Mouse (Mus musculus) liver, embryonic 12.5 days (tissue): ENCODE measurements around the gene Prickle2. TPM values are rescaled to one million over a fixed set of nuclear protein-coding genes. Genes with fewer than 3 reads are reported as not detected.

ENCODE experiments used
- ATAC-seq: fragments of 200-750 bp; cut with Nextera tagmentation; 2 replicates; pipeline ENCODE4 v1.8.0; 2017; ENCODE audit warnings: moderate number of reproducible peaks, mild to moderate bottlenecking, moderate library complexity
- H3K27ac ChIP-seq: fragments of 300-500 bp; sonication (generic); 2 replicates; pipeline ENCODE4 v1.5.1; 2016; ENCODE audit warnings: mild to moderate bottlenecking
- H3K27me3 ChIP-seq: fragments of 300-500 bp; sonication (generic); replicated peaks from 2 replicates; pipeline ENCODE4 v1.6.1; 2016; ENCODE audit warnings: mild to moderate bottlenecking, moderate library complexity
- H3K36me3 ChIP-seq: fragments of 300-500 bp; sonication (generic); 2 replicates; pipeline ENCODE4 v1.6.1; 2016; ENCODE audit warnings: mild to moderate bottlenecking, moderate library complexity
- H3K4me1 ChIP-seq: fragments of 300-500 bp; sonication (generic); 2 replicates; pipeline ENCODE4 v1.6.1; 2016
- H3K4me2 ChIP-seq: fragments of 300-500 bp; sonication (generic); 2 replicates; pipeline ENCODE4 v1.6.1; 2016; ENCODE audit warnings: mild to moderate bottlenecking, moderate library complexity
- H3K4me3 ChIP-seq: fragments of 300-500 bp; sonication (generic); 2 replicates; pipeline ENCODE4 v1.5.1; 2016; ENCODE audit warnings: mild to moderate bottlenecking, moderate library complexity
- H3K9ac ChIP-seq: fragments of 300-500 bp; sonication (generic); 2 replicates; pipeline ENCODE4 v1.6.1; 2016; ENCODE audit warnings: mild to moderate bottlenecking, moderate library complexity
- H3K9me3 ChIP-seq: fragments of 300-500 bp; sonication (generic); replicated peaks from 2 replicates; pipeline ENCODE4 v1.6.1; 2016; ENCODE audit warnings: mild to moderate bottlenecking, moderate library complexity
- WGBS: fragments of 180-500 bp; shearing (Covaris S2); methylation state at CpG from one replicate; pipeline ENCODE4 v1.1.7; 2016; ENCODE audit not compliant: insufficient replicate concordance; 5-methylcytosine and 5-hydroxymethylcytosine counted together
- polyA plus RNA-seq: library from polyadenylated mRNA; unstranded; fragments of >200 nt; fragmentation: Nextera tagmentation; extraction: Ambion mirVana; gene quantifications from 2 replicates; pipeline ENCODE4 v1.2.1, GENCODE M21; 2016

Gene Prickle2
- polyA plus RNA-seq, 1 experiment from 2014 or later = 0.56 TPM

DNA sequence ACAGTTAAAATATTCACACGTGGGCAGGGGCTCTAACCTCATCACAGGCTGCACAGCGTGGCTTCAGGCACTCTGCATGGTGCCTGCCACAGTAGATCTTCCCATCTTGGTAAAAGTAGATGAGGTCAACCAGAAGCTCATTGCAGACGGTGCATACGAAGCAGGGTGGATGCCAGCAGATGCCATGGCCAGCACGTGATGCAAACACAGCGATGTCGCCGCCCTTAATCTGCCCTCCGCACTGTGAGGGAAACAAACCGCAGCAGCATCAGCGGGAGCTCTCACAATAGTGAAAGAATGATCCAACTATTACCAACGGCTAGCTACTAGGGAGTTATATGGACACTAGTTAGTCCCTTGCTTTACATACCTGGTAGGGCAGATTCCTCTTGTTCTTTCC lies 285.8 kb downstream of the Prickle2 start:
- Histone ChIP-seq H3K4me2 (no peak overlapping the region), H3K4me3 (no peak overlapping the region), H3K4me1 (no peaks in the 10 kb centered on the region), H3K36me3 (no peaks in the 10 kb centered on the region), H3K9me3 (no peaks in the 10 kb centered on the region), H3K9ac (no peak overlapping the region), H3K27ac (no peak overlapping the region), H3K27me3 (no peaks in the 10 kb centered on the region)
- WGBS = 81% methylated on average over 12 of the region's 12 CpGs
- ATAC-seq = no peak

DNA sequence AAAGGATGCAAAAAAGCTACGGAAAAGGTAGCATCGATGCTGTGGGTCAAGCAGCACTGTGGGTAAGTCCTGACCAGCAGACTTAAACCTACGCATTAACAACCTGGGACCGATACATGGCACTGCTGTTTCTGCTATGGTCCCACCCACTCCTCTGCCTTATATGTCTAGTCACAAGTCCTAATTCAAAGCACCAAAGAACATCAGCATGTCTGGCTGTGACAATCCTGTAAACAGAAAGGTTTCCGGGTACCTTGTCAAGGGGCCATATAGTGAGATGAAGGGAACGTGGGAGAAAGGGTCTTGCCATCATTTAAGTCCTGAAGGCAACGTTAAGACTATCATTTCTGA lies 290.6 kb downstream of the Prickle2 start:
- H3K4me2 ChIP-seq = no peak overlapping the region
- ATAC-seq = no peak
- no peaks in the 10 kb centered on the region for H3K27me3 ChIP-seq
- H3K4me3 ChIP-seq = no peak overlapping the region
- H3K9ac ChIP-seq = no peak overlapping the region
- H3K9me3 ChIP-seq = no peaks in the 10 kb centered on the region
- WGBS = 71% methylated on average over 7 of the region's 7 CpGs
- H3K36me3 ChIP-seq = no peaks in the 10 kb centered on the region
- no peak overlapping the region for H3K27ac ChIP-seq
- no peaks in the 10 kb centered on the region for H3K4me1 ChIP-seq

DNA sequence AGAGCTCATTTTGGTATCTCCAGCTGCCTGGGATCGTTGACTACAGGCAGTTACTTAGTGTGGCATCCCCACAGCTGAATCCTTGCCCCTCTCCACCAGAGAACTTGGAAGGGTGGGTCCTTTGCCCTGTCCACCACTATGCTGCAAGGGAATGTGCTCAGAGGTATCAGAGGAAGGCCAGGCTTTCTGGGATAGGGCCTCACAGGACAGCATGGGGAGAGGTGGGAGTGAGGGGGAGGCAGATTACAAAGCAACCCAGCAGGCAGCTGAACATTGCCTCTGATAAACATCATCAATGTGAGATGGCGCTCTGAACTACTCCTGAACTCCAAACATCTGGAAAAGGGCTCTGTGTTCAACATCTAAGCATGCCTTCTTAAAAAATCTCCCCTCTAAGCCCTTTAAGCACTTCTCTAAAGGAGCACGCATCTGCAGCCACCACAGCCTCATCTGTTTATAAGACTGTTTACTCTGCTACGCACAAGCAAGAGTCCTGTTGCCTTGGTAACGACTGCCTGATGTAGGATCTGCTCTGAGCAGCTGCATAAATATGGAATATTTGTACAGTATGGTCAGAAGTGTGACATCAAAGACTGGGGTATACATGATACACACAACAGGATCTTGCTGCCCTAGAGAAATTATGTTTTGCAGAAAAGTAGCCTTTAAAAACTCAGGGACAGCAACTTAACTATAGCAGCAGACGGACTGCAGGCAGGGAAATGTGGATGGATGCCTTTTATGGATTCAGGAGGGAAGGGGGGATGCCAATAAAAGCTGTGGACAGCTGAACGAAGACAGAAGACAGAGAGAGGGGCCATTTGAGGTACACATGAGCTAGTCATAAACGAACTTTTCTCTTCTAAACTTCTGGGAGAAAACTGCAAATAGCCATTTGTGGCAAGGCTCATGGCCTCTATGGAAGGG lies 291.2 kb downstream of the Prickle2 start:
- Histone ChIP-seq H3K36me3 (no peaks in the 10 kb centered on the region), H3K4me3 (no peak overlapping the region), H3K9me3 (no peaks in the 10 kb centered on the region), H3K27me3 (no peaks in the 10 kb centered on the region), H3K4me2 (no peak overlapping the region), H3K9ac (no peak overlapping the region), H3K4me1 (no peaks in the 10 kb centered on the region), H3K27ac (no peak overlapping the region)
- no peak for ATAC-seq
- WGBS = 55% methylated on average over 8 of the region's 8 CpGs

DNA sequence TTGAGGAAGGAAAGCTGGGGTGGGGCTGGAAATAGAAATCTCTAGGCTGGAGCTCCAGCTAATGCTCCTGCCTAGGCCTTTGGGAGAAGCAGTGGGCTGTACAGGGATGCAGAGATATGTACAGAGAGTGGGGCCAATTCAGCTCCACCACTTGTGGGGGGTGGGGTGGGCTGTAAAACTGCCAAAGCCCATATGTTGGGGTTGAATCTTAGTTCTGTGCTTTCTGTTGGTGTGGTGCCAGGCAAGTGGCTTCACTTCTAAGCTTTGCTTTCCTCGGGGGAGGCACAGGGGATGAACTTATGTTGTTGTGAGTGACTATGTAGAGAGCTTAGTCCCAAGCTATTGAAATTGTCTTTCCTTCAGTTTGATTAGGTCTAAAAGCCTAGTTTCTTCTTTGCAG lies 292.0 kb downstream of the Prickle2 start:
- no peak overlapping the region for H3K9ac ChIP-seq
- no peak overlapping the region for H3K4me2 ChIP-seq
- no peaks in the 10 kb centered on the region for H3K36me3 ChIP-seq
- H3K4me3 ChIP-seq = no peak overlapping the region
- H3K4me1 ChIP-seq = no peaks in the 10 kb centered on the region
- no peaks in the 10 kb centered on the region for H3K9me3 ChIP-seq
- WGBS = 57% methylated on average over 1 of the region's 1 CpGs
- no peak for ATAC-seq
- H3K27me3 ChIP-seq = no peaks in the 10 kb centered on the region
- no peak overlapping the region for H3K27ac ChIP-seq

DNA sequence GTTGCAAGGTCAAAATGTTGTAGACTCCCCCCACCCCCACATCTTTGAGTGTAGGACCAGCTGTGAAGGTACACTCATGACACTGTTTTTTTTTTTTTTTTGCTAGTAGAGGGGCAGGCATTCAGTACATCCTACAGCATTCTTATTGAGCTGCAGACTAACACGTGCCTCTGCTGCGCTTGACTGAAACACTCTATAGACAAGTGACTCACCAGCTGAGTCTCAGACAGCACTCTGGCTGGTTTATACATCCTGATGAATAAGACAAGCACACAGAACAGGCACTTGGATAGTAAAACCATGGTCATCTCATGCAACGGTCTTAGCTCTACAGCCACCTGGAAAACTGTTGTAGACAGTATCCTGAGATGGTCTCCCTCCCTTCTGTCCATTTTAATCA lies 296.2 kb downstream of the Prickle2 start:
- 80% methylated on average over 3 of the region's 3 CpGs for WGBS
- Histone ChIP-seq H3K27me3 (no peaks in the 10 kb centered on the region), H3K4me1 (no peaks in the 10 kb centered on the region), H3K9me3 (no peaks in the 10 kb centered on the region), H3K27ac (no peak overlapping the region), H3K9ac (no peak overlapping the region), H3K36me3 (no peaks in the 10 kb centered on the region), H3K4me3 (no peak overlapping the region), H3K4me2 (no peak overlapping the region)
- no peak for ATAC-seq

GRCm38 (mm10) chr6:92407259-92407658 lies 298.7 kb downstream of the Prickle2 start:
- H3K9ac ChIP-seq = no peak overlapping the region
- 54% methylated on average over 5 of the region's 5 CpGs for WGBS

GRCm38 (mm10) chr6:92405571-92405970 lies 300.4 kb downstream of the Prickle2 start:
- Histone ChIP-seq H3K4me3 (no peak overlapping the region), H3K9me3 (no peaks in the 10 kb centered on the region), H3K27me3 (no peaks in the 10 kb centered on the region), H3K27ac (no peak overlapping the region), H3K4me1 (no peaks in the 10 kb centered on the region), H3K36me3 (no peaks in the 10 kb centered on the region), H3K4me2 (no peak overlapping the region), H3K9ac (no peak overlapping the region)
- WGBS = 57% methylated on average over 8 of the region's 8 CpGs
- ATAC-seq = no peak

More at GRCm38 (mm10) chr6:92407259-92407658, 298.7 kb downstream of the Prickle2 start:
- no peaks in the 10 kb centered on the region for H3K27me3 ChIP-seq
- H3K36me3 ChIP-seq = no peaks in the 10 kb centered on the region
- no peak overlapping the region for H3K27ac ChIP-seq
- no peaks in the 10 kb centered on the region for H3K4me1 ChIP-seq
- ATAC-seq = no peak
- no peaks in the 10 kb centered on the region for H3K9me3 ChIP-seq
- H3K4me3 ChIP-seq = no peak overlapping the region
- no peak overlapping the region for H3K4me2 ChIP-seq

DNA sequence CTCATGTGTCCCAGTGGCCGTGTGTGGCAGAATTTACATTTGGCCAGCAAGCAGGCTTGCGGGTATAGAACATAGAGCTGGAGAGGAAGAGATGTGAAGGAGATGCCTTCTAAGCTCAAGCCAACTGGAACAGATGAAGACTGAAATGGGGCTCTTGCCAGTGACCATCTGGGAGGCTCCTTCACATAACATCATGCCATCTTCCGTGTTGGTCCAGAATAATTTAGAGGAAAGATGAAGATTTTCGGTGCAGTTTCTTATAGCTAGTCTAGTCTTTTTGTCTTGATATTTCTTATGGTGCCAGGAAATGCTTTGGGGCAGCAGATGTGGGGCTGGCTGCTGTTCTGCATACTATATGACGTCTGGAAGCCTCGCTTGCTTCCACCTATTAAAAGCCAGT lies 308.1 kb downstream of the Prickle2 start:
- Histone ChIP-seq H3K9me3 (no peaks in the 10 kb centered on the region), H3K4me2 (no peak overlapping the region), H3K27ac (no peak overlapping the region), H3K36me3 (no peaks in the 10 kb centered on the region), H3K9ac (no peak overlapping the region), H3K27me3 (no peaks in the 10 kb centered on the region), H3K4me3 (no peak overlapping the region), H3K4me1 (no peaks in the 10 kb centered on the region)
- 66% methylated on average over 6 of the region's 6 CpGs for WGBS
- ATAC-seq = no peak

DNA sequence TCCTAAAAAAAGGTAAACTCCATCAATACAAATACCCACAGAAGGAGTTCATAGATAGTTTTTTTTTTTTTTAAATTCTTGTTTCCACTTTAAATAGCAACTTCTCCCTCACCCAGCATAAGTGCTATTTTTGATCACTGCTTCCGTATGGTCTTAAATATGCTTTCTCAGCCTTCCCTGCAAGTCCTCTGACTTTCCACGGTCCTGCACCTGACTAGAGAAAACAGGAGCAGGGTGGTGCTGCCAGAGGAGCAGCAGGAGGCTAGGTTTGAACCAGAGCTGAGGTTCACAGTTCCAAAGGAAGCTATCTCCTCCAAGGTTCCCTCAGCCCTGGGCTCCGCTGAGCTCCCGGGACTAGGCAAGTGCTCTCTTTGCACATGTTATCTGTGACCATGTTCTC lies 310.4 kb downstream of the Prickle2 start:
- no peak for ATAC-seq
- H3K9me3 ChIP-seq = no peaks in the 10 kb centered on the region
- H3K4me2 ChIP-seq = no peak overlapping the region
- H3K27ac ChIP-seq = no peak overlapping the region
- H3K9ac ChIP-seq = no peak overlapping the region
- H3K4me1 ChIP-seq = no peaks in the 10 kb centered on the region
- no peak overlapping the region for H3K4me3 ChIP-seq
- WGBS = 53% methylated on average over 4 of the region's 4 CpGs
- no peaks in the 10 kb centered on the region for H3K27me3 ChIP-seq
- no peaks in the 10 kb centered on the region for H3K36me3 ChIP-seq

DNA sequence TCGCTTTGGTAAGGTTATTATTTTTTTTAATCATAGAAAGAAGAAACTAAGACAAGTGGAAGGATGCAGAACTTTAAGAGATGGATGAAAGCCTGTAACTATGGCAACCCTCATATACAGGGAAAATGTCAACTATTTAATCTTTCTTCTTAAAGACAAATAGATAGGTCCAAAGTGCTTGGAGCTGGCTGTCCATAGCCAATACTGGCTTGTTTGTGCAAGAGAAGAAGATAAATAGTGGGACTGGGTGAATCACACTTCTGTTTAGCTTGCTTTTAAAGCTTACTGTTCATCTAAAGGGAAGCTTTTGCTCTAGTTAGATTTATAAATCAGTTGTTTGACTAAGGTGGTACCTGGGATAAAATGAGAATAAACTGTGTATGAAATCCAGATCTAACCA lies 310.8 kb downstream of the Prickle2 start:
- Histone ChIP-seq H3K4me2 (no peak overlapping the region), H3K27ac (no peak overlapping the region), H3K9me3 (no peaks in the 10 kb centered on the region), H3K9ac (no peak overlapping the region), H3K4me3 (no peak overlapping the region), H3K27me3 (no peaks in the 10 kb centered on the region), H3K36me3 (no peaks in the 10 kb centered on the region), H3K4me1 (no peaks in the 10 kb centered on the region)
- ATAC-seq = no peak
- 41% methylated on average over 1 of the region's 1 CpGs for WGBS

GRCm38 (mm10) chr6:92394628-92395027 lies 311.3 kb downstream of the Prickle2 start:
- no peaks in the 10 kb centered on the region for H3K4me1 ChIP-seq
- H3K27me3 ChIP-seq = no peaks in the 10 kb centered on the region
- no peak overlapping the region for H3K27ac ChIP-seq
- no peak overlapping the region for H3K9ac ChIP-seq
- WGBS = 62% methylated on average over 5 of the region's 5 CpGs
- ATAC-seq = no peak
- no peak overlapping the region for H3K4me2 ChIP-seq
- no peaks in the 10 kb centered on the region for H3K36me3 ChIP-seq
- H3K4me3 ChIP-seq = no peak overlapping the region
- no peaks in the 10 kb centered on the region for H3K9me3 ChIP-seq

DNA sequence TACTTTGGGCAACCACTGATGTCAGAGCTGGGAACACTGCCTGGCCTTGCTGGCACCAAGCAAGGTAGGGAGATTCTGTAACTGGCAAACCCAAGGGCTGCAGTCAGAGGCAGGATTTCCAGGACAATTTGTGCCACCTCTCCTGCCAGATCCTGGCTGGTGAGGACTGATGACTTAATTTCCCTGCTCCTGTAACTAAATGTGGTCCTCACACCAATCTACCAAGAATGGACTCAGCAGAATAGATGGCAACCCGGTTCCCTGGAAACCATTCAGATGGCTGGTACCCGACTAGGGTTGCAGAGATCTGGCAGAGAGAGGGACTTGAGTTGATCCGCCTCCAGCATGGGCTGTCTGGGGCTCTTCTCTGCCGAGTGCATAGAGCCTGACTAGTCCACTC lies 315.6 kb downstream of the Prickle2 start:
- H3K27ac ChIP-seq = no peak overlapping the region
- H3K27me3 ChIP-seq = no peaks in the 10 kb centered on the region
- no peak overlapping the region for H3K4me3 ChIP-seq
- ATAC-seq = no peak
- WGBS = 65% methylated on average over 4 of the region's 4 CpGs
- no peaks in the 10 kb centered on the region for H3K4me1 ChIP-seq
- no peak overlapping the region for H3K9ac ChIP-seq
- H3K36me3 ChIP-seq = no peaks in the 10 kb centered on the region
- no peaks in the 10 kb centered on the region for H3K9me3 ChIP-seq
- no peak overlapping the region for H3K4me2 ChIP-seq

- Histone ChIP-seq H3K4me2 (no peak overlapping the region), H3K4me1 (no peaks in the 10 kb centered on the region), H3K9ac (no peak overlapping the region), H3K36me3 (no peaks in the 10 kb centered on the region), H3K27me3 (no peaks in the 10 kb centered on the region), H3K27ac (no peak overlapping the region), H3K4me3 (no peak overlapping the region), H3K9me3 (no peaks in the 10 kb centered on the region)
- 60% methylated on average over 5 of the region's 5 CpGs for WGBS
- ATAC-seq = no peak
Observed at GRCm38 (mm10) chr6:92388681-92389080, 317.3 kb downstream of the Prickle2 start.
